Mouse (Mus musculus) natural killer cell, adult 2 months (primary cell): ENCODE results near the gene Olfr1444.

Experiments
- DNase-seq, 2 experiments: peaks; one replicate each; pipeline ENCODE4 v3.0.0; 2022; ENCODE audit warnings: low spot score in 2 of 2

The Olfr1444 gene

DNA sequence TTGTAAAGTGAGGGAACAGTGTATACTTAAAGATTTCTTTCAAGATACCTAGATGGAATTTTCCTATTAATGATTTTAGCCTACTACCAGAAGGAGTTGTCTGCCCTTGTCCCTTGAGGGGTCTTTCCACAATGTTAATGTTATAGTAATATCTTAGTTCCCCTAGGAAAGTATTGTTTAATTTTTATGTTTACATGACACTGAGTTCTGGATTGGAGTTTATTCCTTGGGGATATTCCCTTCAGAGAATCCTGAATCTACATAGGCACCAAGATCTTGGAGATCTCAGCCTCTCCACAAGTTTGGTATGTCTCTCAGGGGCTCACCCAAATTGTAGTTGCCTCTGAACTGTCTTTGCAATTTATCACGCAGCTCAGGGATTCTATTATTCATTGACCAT is at the start of gene Olfr1444:
TSS of gene Olfr1444 (plus strand) at position 301 of the 400 bp plus-strand sequence.
- DNase-seq, result no peak

DNA sequence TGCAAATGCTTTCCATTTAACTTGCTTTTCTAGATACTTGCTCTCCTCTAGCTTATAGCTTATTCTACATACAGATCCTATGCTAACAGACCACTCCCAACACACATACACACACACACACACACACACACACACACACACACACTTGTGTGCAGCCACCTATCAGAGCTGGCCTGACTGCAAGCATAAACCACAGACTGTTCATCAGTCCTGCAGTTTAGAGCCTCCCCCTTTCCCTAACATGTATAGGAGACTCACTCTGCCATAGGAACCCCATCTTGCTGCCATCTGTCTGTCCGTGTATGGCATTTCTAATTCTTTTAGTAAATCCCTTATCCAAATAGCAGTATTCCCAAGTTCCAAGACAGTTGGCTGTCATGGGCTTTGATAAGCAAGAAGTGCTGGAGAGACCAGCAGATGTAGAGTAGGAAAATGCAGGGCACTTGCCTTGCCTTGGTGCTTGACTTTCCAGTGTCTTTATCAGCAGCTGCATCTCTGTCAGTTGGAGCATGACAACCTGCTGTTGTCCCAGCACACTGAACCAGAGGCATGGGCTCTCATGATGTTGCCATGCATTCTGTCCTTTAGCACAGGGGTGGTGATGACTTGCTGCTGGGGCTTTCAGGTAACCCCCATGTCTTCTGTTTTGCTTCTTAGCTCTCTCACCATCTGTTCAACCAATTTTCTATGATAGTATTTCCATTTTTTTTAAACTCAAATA is 44.3 kb upstream of the Olfr1444 start:
- DNase-seq, result no peak

DNA sequence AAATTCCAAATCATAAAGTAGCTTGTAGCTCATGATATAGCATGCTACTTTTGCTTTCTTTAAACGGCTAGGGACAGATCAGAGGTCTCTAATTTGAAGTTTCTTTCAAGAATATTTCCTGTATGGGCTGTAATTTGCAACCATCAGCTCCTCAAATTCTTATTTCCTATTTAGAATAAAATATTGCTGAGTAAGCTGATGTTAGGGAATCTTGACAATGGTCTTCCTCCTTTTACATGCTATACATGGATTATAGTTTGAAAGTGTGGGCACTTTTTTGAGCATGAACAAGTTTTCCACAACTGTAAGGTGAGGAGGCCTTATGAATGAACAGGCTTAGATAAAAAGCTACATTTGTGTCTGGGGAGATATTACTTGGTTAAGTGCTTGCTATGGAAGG is 43.2 kb upstream of the Olfr1444 start:
- DNase-seq, result no peak

DNA sequence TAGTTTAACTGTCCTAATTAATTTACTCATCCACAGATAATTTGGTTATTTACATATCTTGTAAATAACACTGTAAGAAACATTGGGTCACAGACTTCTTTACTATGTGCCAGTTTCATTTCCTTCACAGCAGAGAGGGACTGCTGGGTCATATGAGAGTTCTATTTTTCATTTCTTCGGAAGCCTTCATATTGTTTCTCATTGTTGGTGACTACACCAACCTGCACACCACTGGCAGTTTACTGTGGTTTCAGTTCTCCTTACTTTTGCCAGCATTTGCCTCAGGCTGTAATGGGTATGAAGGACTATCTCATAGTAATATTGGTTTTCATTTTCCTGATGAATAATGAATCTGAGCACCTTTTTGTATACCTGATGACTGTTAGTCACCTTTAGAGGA is 38.6 kb upstream of the Olfr1444 start:
- DNase-seq, result no peak

DNA sequence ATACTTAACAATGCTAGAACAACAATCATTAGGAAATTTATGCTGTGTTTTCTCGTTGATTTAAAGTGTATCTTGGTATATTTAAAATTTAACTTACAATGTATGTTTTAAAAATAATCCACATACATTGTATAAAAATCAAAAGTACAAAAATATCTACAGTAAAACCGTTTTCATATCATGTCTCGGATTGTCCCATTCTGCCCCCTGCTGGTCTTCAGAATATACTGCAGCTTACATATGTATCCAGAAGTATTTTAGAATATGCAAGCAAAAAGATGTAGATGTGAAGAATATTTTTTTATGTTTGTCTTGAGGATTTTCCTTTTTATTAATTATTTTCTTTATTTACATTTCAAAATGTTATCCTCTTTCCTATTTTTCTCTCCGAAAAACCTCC is 36.7 kb upstream of the Olfr1444 start:
- DNase-seq, result peak in 1 of 2 experiments; percentile 51

DNA sequence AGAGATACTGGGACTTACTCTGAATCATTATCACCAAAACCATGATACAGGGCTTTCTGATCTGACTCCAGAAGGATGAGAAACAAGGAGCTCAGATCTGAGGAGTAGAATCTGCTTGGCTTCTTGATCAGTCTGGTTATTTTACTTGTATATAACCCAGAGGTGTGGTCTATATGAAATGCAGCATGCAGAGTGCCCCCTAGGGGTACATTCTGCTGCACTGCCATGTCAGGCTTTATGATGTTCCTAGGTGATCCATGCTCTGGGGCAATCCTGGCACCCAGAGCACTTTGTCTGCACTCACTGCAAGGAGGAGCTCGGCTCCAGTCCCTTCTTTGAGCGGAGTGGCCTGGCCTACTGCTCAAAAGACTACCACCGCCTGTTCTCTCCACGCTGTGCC is 32.5 kb upstream of the Olfr1444 start:
- DNase-seq, result peak in 1 of 2 experiments; percentile 10

DNA sequence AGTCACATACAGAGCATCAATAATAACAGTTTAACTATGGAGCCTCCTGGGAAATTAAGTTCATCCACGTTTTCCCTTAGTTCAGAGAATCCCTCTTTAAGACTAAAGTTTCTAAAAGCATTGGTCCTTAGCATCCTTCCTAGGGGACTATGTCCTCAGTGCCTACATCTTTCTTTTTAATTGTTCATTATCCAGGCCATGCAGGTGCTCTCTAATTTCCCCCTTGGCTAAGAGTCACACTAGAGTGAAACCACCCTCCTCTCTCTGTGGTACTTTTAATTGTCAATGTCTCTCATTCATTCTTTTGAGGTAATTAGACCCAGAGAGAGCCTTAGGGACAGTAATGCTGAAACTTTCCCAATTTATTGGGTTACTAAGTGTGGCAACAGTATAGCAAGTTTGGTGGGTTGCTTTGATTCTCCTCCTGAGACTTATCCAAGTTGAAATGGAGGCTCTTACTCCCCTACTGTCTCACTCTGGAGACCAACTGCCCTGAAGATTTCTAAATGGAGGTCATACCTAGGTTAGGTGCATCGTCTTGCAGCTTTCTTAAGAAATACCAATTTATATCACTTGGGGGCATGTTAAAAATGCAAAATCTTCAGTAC is 26.2 kb upstream of the Olfr1444 start:
- no peak for DNase-seq

DNA sequence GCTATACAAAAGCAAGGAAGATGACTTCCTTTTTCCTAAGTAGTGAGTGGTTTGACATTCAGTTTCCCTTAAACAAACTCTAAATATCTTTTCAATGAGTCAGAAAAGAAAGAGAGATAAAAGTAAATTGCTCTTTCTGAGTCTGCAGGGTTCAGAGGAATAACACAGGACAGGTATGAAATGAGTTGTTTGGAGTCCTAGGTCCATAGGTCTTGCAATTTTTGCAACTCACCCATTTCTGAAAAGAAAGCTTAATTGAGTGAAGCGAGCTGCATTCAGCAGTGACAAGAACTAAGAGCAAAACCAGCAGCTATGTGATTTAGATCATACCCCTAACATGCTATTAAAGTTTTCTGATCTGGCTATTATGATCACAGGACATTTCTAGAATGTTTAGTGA is 25.5 kb upstream of the Olfr1444 start:
- no peak for DNase-seq

DNA sequence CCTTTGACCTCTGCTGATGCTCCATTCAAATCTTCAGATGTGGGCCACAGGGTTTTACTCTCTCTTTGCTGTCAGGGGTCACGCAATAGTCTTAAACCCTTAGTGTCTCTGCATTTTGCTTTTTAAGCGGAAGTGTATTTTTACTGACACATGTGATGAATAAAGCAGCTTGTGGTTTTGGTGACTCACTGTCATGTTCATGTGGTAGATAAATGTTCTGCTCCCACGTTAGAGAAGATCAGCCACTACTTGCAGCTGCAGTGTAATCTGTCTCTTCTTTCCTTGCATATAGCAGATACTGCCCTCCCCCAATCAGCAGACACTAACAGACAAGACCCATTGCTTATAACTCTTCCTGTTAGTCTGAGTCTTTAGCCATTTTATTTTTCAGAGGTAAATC is 23.5 kb upstream of the Olfr1444 start:
- DNase-seq, result peak; percentile 67 to 82

DNA sequence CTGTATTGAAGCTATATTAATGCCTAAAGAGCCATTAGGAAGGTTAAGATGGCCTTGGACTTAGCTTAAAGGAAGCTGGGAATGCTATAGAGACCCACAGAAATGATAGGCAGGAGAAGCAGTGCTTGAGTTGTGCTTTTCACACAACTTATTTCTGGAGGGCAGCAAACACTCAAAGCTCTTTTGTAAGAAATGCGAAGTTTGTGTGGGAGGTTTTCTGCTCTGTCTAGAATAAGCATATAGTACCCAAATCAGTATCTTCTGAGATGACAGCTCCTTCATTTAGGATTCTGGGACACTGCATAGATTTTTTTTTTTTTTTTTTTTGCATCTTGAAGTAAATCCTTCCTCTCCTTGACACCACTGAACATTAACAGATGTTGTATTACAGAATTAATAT is 18.6 kb upstream of the Olfr1444 start:
- DNase-seq, result no peak

DNA sequence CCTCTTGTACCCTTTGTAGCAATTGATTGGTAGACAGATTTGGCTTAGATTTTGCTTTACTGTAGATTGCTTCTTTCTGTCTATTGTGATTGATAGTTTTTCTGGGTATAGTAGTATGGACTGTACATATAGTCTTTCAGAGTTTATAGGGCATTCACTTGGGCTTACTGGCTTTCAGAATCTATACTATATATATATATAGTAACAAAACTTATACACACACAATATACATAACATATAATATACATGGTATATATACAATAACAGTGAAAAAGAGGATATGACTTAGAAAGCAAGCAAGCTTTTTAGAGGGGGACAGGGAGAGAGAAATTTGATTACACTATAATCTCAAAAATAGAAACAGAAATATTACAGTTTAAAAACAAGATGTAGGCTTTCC is 10.7 kb upstream of the Olfr1444 start, which contains the start of gene Gm5244:
TSS of gene Gm5244 (plus strand) at position 301 of the 400 bp plus-strand sequence.
- no peak for DNase-seq

DNA sequence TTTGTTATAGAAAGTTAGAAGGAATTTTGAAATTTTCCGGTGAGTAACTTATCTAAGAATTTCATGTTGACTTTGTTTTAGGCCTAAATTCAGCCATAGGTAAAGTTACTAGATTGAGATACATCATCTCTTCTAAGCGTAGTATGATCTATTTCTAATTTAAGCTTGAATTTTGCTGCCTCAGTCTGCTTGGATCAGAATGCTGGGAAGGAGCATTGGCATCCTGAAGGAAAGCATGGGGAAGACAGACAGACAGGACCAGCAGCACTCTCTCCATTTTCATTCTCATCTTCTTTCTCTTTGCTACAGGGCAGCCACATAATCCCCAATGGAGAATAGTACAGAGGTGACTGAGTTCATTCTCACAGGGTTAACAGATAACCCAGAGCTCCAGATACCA is 26.5 kb downstream of the Olfr1444 start, which contains the start of gene Olfr1445:
TSS of gene Olfr1445 (plus strand) at position 301 of the 400 bp plus-strand sequence.
- no peak for DNase-seq

DNA sequence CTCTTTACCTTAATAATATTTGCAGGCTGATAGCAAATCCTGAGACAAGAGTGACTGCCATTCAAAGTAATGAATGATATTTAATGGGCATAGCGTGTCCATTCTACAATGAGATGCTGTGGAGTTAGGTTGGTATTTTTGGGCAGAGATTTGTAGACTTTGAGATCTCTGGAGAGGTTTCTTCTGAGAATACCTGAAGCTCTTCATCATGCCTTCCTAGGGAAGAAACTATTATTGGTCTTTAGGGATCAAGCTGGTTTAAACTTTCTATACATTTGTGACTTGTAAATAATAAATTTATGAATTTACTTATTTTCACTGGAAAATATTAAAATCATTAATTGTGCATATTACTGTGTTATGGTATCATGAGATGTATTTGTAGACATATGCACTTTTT is 36.3 kb downstream of the Olfr1444 start, which contains the start of gene Olfr1446:
TSS of gene Olfr1446 (minus strand) at position 101 of the 400 bp plus-strand sequence.
- no peak for DNase-seq

DNA sequence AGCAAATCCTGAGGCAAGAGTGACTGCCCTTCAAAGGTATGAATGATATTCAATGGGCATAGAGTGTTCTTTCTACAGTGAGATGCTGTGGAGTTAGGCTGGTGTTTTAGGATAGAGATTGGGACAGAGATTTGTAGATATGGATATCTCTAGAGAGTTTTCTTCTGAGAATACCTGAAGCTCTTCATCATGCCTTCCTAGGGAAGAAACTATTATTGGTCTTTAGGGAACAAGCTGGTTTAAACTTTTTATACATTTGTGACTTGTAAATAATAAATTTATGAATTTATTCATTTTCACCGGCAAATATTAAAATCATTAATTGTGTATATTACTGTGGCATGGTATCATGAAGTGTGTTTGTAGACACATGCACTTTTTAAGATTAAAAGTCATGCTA is 46.6 kb downstream of the Olfr1444 start, which contains the start of gene Olfr1447:
TSS of gene Olfr1447 (minus strand) at position 101 of the 400 bp plus-strand sequence.
- no peak for DNase-seq
